Mouse (Mus musculus) limb, embryonic 12.5 days (tissue): ENCODE measurements around the gene Lbx1. TPM values are rescaled to one million over a fixed set of nuclear protein-coding genes. Genes with fewer than 3 reads are reported as not detected.

Experiments used
- ATAC-seq: fragments of 200-750 bp; cut with Nextera tagmentation; 2 replicates; pipeline ENCODE4 v1.8.0; 2017; ENCODE audit warnings: low read depth, moderate TSS enrichment; ENCODE audit not compliant: insufficient number of reproducible peaks, insufficient read depth, low FRiP score, low TSS enrichment
- H3K27ac ChIP-seq: fragments of 300-500 bp; sonication (generic); 2 replicates; pipeline ENCODE4 v1.5.1; 2016; ENCODE audit warnings: mild to moderate bottlenecking, moderate library complexity
- H3K27me3 ChIP-seq: fragments of 300-500 bp; sonication (generic); 2 replicates; pipeline ENCODE4 v1.6.1; 2016; ENCODE audit warnings: mild to moderate bottlenecking, moderate library complexity
- H3K36me3 ChIP-seq: fragments of 300-500 bp; sonication (generic); 2 replicates; pipeline ENCODE4 v1.6.1; 2016; ENCODE audit warnings: mild to moderate bottlenecking, moderate library complexity
- H3K4me1 ChIP-seq: fragments of 300-500 bp; sonication (generic); replicated peaks from 2 replicates; pipeline ENCODE4 v1.6.1; 2016
- H3K4me2 ChIP-seq: fragments of 300-500 bp; sonication (generic); 2 replicates; pipeline ENCODE4 v1.6.1; 2016; ENCODE audit warnings: mild to moderate bottlenecking, moderate library complexity
- H3K4me3 ChIP-seq: fragments of 300-500 bp; sonication (generic); replicated peaks from 2 replicates; pipeline ENCODE4 v1.5.1; 2016; ENCODE audit warnings: mild to moderate bottlenecking
- H3K9ac ChIP-seq: fragments of 300-500 bp; sonication (generic); replicated peaks from 2 replicates; pipeline ENCODE4 v1.6.1; 2016; ENCODE audit warnings: mild to moderate bottlenecking, moderate library complexity
- H3K9me3 ChIP-seq: fragments of 300-500 bp; sonication (generic); 2 replicates; pipeline ENCODE4 v1.6.1; 2016; ENCODE audit warnings: mild to moderate bottlenecking, moderate library complexity
- WGBS: fragments of 180-500 bp; shearing (Covaris S2); methylation state at CpG from one replicate; pipeline ENCODE4 v1.1.7; 2016; 5-methylcytosine and 5-hydroxymethylcytosine counted together
- polyA plus RNA-seq: library from polyadenylated mRNA; unstranded; fragments of >200 nt; fragmentation: Nextera tagmentation; extraction: Ambion mirVana; gene quantifications from 2 replicates; pipeline ENCODE4 v1.2.1, GENCODE M21; 2016

Lbx1 gene
- polyA plus RNA-seq = 2.8 and 3.1 TPM in 2 replicates

DNA sequence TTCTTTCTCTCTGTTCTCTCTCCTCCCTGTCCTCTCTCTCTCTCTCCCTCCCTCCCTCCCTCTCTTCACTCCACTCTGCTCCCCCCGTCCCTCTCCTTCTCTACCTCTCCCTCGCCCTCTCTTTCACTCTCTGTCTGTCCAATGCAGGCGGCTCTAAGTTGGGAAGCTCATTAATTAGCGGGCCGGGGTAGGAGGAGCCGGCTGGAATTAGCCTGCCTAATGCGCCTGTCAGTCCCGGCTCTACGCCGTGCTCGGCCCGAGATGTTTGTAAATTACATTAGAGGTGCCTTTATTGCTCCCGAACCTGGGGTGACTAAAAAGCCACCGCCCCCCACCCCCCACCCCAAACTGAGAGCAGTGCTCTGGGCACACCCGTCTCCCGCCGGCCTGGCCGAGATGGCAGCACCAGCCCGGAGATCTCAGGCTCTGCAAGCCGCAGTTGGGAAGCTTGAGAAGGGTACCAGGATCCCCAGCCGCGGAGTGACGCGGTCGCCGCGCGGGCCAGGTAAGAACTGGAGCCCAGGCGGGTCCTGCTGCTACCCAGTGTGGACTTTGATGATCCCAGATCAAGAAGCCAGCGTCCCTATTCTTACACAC is at the start of gene Lbx1:
Gene Lbx1, minus strand, starts transcription at position 47 of the 597 bp plus-strand sequence.
- no peaks in the 10 kb centered on the region for H3K9me3 ChIP-seq
- peak within 1 kb of the TSS; percentile 72 for H3K27ac ChIP-seq
- H3K36me3 ChIP-seq = no peaks in the 10 kb centered on the region
- under 1% methylated on average over 30 of the region's 30 CpGs for WGBS
- peak within 1 kb of the TSS; percentile 50 for H3K9ac ChIP-seq
- peaks cover 40% of the 10 kb centered on the region for H3K4me1 ChIP-seq
- peaks cover 99% of the 10 kb centered on the region for H3K27me3 ChIP-seq
- ATAC-seq = peak; percentile 29; the same call in 1 of the 2 replicates
- H3K4me3 ChIP-seq = peak within 1 kb of the TSS; percentile 42
- peak within 1 kb of the TSS; percentile 67 for H3K4me2 ChIP-seq

DNA sequence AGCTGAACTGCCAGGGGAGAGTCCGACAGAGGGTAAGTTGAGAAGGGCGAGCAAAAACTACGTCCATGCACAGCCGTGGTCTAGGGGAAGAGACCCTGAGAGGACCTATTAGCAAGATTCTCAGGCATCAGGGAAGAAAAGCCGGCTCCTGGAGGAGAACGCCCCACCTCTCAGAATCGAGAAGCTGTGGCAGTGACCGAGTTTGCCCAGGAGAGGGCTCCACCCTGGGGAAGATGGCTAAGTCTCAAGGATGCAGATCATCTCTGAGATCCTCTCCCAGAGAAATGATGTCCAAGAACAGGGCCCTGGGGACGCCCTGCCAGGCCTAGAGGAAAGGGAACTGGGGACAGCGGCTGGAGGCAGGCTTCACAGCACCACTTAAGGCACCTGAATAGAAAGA is 47.7 kb upstream of the Lbx1 start:
- H3K4me1 ChIP-seq = no peaks in the 10 kb centered on the region
- H3K27ac ChIP-seq = no peak overlapping the region
- no peak overlapping the region for H3K9ac ChIP-seq
- peaks cover 20% of the 10 kb centered on the region for H3K27me3 ChIP-seq
- no peak for ATAC-seq
- no peak overlapping the region for H3K4me3 ChIP-seq
- no peaks in the 10 kb centered on the region for H3K9me3 ChIP-seq
- WGBS = 3% methylated on average over 10 of the region's 10 CpGs
- H3K36me3 ChIP-seq = no peaks in the 10 kb centered on the region
- peak overlapping the region; percentile 30; the same call in 1 of the 2 replicates for H3K4me2 ChIP-seq

DNA sequence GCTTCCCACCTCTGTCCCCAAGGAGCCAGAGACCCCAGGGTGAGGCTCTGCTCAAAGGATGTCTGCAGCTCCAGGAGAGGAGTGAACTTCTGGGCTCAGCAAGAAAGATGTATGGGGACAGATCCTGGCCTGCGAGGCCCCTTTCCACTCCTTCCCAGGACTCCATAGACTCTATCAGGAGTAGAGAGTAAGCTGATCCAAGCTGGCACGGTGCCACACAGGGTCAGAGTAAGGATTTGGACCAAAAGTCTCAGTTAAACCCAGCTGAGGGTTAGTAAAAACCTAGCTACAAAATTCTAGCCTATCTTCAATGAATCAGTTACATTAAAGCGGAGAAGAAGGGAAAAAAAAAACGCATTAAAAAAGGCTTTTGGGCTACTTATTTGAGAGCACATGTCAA is 40.6 kb upstream of the Lbx1 start:
- ATAC-seq = no peak

DNA sequence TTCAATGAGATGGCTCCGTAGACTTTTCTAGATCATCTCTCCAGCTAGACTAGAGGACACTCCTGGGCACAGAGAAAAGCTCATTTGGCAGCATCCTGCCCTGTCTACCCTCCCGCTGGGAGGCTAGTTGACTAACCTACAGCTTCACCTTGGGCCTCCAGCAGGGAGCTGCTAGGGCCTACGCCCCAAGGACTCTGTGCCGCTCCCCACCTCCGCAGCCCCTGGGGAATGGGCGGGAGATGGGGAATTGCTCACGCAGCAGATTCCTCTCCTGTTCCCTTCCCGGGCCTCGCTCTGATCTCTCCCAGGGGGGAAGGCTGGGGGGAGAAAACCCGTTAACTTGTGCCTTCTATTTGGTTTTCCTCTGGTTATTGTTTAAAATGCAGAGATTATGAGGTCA is 36.4 kb upstream of the Lbx1 start:
- H3K9ac ChIP-seq = no peak overlapping the region
- H3K4me3 ChIP-seq = no peak overlapping the region
- ATAC-seq = no peak
- no peaks in the 10 kb centered on the region for H3K36me3 ChIP-seq
- H3K9me3 ChIP-seq = no peaks in the 10 kb centered on the region
- peaks cover 11% of the 10 kb centered on the region for H3K27me3 ChIP-seq
- WGBS = 25% methylated on average over 10 of the region's 10 CpGs
- no peak overlapping the region for H3K4me2 ChIP-seq
- H3K4me1 ChIP-seq = peaks cover 17% of the 10 kb centered on the region
- no peak overlapping the region for H3K27ac ChIP-seq

More for the DNA sequence above, 40.6 kb upstream of the Lbx1 start:
- Histone ChIP-seq H3K9ac (no peak overlapping the region), H3K27me3 (peaks cover 2% of the 10 kb centered on the region; the same call in 1 of the 2 replicates), H3K27ac (no peak overlapping the region), H3K9me3 (no peaks in the 10 kb centered on the region), H3K4me2 (no peak overlapping the region), H3K36me3 (no peaks in the 10 kb centered on the region), H3K4me3 (no peak overlapping the region), H3K4me1 (peaks cover 7% of the 10 kb centered on the region)
- 66% methylated on average over 4 of the region's 4 CpGs for WGBS

DNA sequence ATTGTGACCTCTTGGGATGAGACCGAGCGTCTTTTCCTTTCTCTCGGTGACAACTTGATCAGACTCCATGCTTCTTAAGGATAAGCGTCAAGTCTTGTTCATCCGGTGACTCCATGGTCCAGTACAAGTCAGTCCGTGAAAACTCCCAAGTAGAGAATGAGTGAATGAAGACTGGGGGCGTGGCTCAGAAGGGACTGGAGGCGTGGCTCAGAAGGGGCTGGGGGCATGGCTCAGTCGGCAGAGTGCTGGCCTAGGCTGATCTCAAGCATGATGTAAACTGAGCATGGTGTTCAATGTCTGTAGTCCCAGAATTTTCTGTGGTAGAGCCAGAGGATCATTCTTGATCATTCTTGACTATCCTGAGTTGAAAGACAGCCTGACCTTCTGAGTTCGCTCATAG is 27.4 kb upstream of the Lbx1 start:
- Histone ChIP-seq H3K36me3 (no peaks in the 10 kb centered on the region), H3K9me3 (no peaks in the 10 kb centered on the region), H3K27me3 (peaks cover 11% of the 10 kb centered on the region), H3K4me1 (peaks cover 2% of the 10 kb centered on the region; the same call in 1 of the 2 replicates), H3K4me2 (no peak overlapping the region), H3K4me3 (no peak overlapping the region), H3K27ac (no peak overlapping the region), H3K9ac (no peak overlapping the region)
- no peak for ATAC-seq
- WGBS = 70% methylated on average over 10 of the region's 10 CpGs

DNA sequence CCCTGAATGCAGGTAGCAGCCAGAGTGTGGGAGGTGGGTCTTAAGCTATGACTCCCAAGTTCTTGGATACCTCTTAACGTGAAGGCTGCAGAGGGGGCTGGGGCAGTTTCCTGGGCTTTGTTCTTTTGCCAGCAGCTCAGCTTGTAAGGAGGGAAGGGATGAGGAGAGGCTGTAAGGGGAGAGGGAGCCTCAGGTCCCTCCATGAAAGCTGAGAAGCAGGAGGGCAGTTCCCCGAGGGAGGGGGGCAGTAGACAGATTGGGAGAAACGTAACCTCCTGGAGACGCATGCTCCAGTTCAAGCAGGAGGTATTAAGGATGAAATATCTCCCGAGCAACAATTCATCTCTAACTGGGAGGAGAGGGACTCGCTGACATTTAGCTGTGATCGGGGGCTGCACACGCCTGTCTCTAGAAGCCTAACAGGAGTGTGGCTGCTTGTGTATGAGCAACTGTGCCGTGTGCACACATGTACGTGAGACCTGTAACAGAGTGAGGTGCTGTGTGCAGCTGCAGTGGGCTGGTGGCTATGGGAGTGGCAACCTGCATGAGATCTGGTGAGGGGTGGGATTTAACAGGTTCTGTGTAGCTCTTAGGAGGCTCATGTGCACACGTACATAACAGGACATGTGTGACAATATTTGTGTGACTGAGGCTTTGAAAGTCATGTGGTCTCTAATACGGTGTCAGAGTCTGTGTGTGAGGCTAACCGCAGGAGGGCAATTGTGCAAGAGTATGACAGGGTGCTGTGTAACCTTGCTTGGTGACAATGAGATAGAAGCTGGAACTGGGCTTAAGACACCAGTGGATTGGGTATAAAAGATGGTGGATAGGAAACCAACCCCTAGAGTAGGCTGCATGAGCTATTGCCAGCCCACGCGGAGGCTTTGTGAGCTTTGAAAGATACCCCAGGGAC is 22.1 kb upstream of the Lbx1 start:
- peak overlapping the region; percentile 13 for H3K4me2 ChIP-seq
- 0 out of 2 replicates have a peak overlapping the region, but pooled peaks have one; percentile 18 for H3K27ac ChIP-seq
- H3K9me3 ChIP-seq = no peaks in the 10 kb centered on the region
- H3K36me3 ChIP-seq = no peaks in the 10 kb centered on the region
- no peak overlapping the region for H3K9ac ChIP-seq
- WGBS = 48% methylated on average over 15 of the region's 15 CpGs
- H3K27me3 ChIP-seq = peaks cover 18% of the 10 kb centered on the region
- ATAC-seq = no peak
- H3K4me1 ChIP-seq = peaks cover 12% of the 10 kb centered on the region
- H3K4me3 ChIP-seq = no peak overlapping the region

DNA sequence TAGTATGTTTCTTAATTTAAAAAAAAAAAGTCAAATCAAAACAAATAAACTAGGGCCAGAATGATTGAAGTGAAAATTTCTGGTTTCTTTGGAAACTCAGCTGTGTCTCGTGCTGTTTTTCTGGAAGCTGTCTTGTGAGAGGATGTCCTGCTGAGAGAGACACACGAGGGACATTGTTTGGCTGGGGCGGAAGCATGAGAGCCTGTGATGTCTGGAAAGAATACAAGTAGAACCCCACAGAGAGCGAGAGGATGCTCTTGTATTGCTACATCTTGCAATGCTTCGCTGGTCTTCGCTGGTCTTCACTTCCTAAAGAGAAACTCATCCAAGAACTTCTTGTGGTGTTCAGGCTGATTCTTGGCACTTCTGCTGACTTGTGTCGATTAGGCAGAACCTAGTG is 19.2 kb upstream of the Lbx1 start:
- Histone ChIP-seq H3K27me3 (peaks cover 34% of the 10 kb centered on the region), H3K4me2 (no peak overlapping the region), H3K27ac (no peak overlapping the region), H3K4me1 (peaks cover 12% of the 10 kb centered on the region), H3K36me3 (no peaks in the 10 kb centered on the region), H3K9me3 (no peaks in the 10 kb centered on the region), H3K9ac (no peak overlapping the region), H3K4me3 (no peak overlapping the region)
- WGBS = 82% methylated on average over 7 of the region's 7 CpGs
- no peak for ATAC-seq

DNA sequence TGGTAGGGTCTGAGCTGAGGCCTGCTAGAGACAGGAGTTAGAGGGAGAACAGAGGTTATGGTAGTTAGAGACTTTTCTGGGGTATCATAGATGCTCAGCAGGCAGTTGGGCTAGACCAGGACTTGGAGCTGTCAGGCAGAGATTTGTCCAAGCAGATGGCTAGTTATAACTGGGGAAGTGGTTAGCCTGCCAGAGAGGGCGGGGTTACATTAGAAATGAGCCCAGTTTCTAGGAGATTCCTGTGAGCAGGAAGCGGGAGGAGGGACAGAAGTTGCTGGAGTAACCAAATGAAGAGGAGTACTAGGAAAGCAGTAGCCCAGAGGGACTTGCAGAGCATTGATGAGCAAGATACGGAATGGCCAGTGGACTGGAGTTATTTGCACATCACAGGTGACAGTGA is 16.8 kb upstream of the Lbx1 start:
- H3K9me3 ChIP-seq = no peaks in the 10 kb centered on the region
- H3K27ac ChIP-seq = no peak overlapping the region
- peaks cover 4% of the 10 kb centered on the region for H3K4me1 ChIP-seq
- H3K36me3 ChIP-seq = no peaks in the 10 kb centered on the region
- whole genome bisulfite sequencing = 63% methylated on average over 3 of the region's 3 CpGs
- no peak for ATAC-seq
- H3K9ac ChIP-seq = no peak overlapping the region
- no peak overlapping the region for H3K4me3 ChIP-seq
- no peak overlapping the region for H3K4me2 ChIP-seq
- peaks cover 39% of the 10 kb centered on the region for H3K27me3 ChIP-seq

GRCm38 (mm10) chr19:45248691-45249090 is 13.1 kb upstream of the Lbx1 start:
- WGBS = 75% methylated on average over 19 of the region's 19 CpGs

DNA sequence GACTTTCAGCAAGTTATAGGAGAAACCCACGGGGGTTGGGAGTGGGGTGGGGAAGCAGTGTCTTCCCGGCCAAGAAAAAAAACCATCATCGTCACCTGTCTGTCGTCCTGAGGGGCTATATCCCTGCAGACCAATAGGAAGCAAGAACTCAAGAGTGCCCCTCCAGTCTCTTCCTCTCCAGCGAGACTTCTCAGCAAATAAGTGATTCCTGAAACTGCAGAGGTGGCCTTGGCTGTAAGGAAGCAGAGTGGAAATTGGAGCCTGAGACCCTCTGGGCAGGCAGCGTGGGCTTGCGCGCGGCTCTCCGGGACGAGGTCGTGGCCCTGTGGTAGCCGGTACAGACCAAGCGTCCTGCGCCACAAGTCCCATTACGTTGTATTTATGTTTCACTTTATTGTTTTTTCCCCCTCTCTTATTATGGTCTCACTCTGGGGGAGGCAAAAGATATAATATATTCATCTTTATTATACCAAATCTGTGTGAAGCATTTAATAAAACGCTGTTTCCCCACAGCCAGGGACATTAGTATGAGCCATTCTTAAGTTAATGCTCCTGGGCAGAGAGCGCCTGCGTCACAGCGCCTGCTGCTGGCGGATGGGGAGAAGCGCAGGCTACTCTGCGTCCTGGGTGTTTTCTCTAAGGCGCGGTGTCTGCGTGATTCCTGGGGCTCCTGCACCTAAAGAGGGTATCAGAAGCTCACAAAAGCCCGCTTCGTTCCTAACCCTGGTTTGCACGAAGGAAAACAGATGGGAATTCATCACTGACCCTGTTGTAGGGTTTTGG is 8.5 kb upstream of the Lbx1 start:
- WGBS = 3% methylated on average over 29 of the region's 29 CpGs
- Histone ChIP-seq H3K9me3 (no peaks in the 10 kb centered on the region), H3K4me3 (no peak overlapping the region), H3K4me2 (peak overlapping the region; percentile 6), H3K9ac (no peak overlapping the region), H3K4me1 (peaks cover 11% of the 10 kb centered on the region), H3K27ac (no peak overlapping the region), H3K36me3 (no peaks in the 10 kb centered on the region), H3K27me3 (peaks cover 90% of the 10 kb centered on the region)
- no peak for ATAC-seq

More at GRCm38 (mm10) chr19:45248691-45249090, 13.1 kb upstream of the Lbx1 start:
- H3K27me3 ChIP-seq = peaks cover 71% of the 10 kb centered on the region
- H3K9me3 ChIP-seq = no peaks in the 10 kb centered on the region
- ATAC-seq = no peak
- no peak overlapping the region for H3K9ac ChIP-seq
- no peaks in the 10 kb centered on the region for H3K4me1 ChIP-seq
- H3K27ac ChIP-seq = no peak overlapping the region
- no peak overlapping the region for H3K4me2 ChIP-seq
- H3K36me3 ChIP-seq = no peaks in the 10 kb centered on the region
- H3K4me3 ChIP-seq = no peak overlapping the region

- Histone ChIP-seq H3K27me3 (peaks cover 90% of the 10 kb centered on the region), H3K4me2 (no peak overlapping the region), H3K4me3 (no peak overlapping the region), H3K9ac (no peak overlapping the region), H3K27ac (no peak overlapping the region), H3K9me3 (no peaks in the 10 kb centered on the region), H3K4me1 (peaks cover 11% of the 10 kb centered on the region), H3K36me3 (no peaks in the 10 kb centered on the region)
- whole genome bisulfite sequencing = 5% methylated on average over 5 of the region's 5 CpGs
- no peak for ATAC-seq
These were observed 7.6 kb upstream of the Lbx1 start for GRCm38 (mm10) chr19:45243264-45243602.
